Mouse (Mus musculus): ENCODE data around the gene Mrpl55. TPM values are rescaled to one million over a fixed set of nuclear protein-coding genes. Genes with fewer than 3 reads are reported as not detected.

Gene Mrpl55
- polyA plus RNA-seq, 1 experiment from 2014 or later = 99.6 TPM

DNA sequence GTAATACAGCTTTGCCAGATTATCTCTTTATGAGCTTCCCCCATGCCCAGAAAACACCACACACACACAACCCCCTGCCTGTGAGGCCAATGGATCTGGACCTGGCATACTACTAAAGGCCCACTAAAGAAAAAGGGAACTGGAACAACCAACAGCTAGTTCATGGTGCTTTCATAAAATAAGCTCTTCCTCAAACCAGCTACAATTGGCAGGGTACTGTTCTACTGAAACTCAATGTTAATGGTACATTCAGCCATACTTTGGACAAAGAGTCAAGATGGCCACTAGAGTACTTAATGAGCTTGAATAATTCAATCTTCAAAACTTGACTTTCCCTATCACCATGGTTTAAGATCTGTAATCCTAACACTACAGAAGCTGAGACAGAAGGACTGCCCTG, 19.3 kb downstream of the Mrpl55 start:
- Histone ChIP-seq H3K27me3 (no peaks in the 10 kb centered on the region), H3K4me2 (no peak overlapping the region), H3K27ac (no peak overlapping the region), H3K4me1 (peaks cover 71% of the 10 kb centered on the region), H3K9ac (no peak overlapping the region), H3K9me3 (replicated peaks) (no peaks in the 10 kb centered on the region), H3K4me3 (replicated peaks) (no peak overlapping the region), H3K36me3 (peaks cover 44% of the 10 kb centered on the region)
- ATAC-seq (replicated peaks; ENCODE audit: low FRiP score) = no peak

DNA sequence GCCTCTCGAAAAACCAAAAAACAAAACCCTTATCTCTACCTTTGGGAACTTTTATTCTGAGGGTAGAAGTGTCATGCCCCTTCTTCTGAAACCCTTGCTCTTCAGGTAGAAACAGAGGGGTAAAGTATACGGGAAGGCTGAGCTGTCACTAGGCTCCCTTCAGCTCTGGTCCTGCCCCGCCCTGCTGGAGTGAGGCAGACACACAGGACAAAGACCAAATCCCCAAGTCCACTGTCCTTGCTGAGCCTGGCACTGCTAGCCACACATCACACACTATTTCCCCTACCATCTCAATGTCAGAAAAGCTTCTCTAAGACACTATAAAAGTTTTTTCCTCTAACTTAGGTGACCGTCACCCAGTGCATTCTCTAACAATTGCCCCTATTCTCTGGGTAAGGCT, 20.0 kb downstream of the Mrpl55 start:
- Histone ChIP-seq H3K27me3 (no peaks in the 10 kb centered on the region), H3K9ac (no peak overlapping the region), H3K27ac (no peak overlapping the region), H3K9me3 (replicated peaks) (no peaks in the 10 kb centered on the region), H3K4me1 (peaks cover 69% of the 10 kb centered on the region), H3K4me2 (no peak overlapping the region), H3K36me3 (peaks cover 38% of the 10 kb centered on the region), H3K4me3 (replicated peaks) (no peak overlapping the region)
- ATAC-seq (replicated peaks; ENCODE audit: low FRiP score) = no peak
- WGBS = 89% methylated on average over 4 of the region's 4 CpGs

DNA sequence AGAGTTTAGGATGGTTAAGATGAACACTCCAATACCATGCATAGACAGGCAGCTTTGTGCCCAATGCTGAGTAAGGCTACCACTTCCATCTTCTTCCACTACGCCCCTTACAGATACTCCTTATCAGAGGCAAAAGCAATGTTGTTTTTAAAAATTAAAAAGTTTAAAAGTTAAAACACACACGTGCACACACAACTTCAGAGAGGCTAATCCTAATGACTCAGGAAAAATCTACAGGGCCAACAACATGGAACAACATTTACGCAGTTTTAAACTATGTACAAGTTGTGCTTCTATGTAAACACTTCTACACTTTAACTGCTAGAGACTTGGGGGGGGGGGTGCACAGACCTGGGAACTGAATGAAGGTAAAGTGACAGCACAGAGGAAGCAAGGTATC, 21.7 kb downstream of the Mrpl55 start:
- Histone ChIP-seq H3K4me1 (peaks cover 61% of the 10 kb centered on the region), H3K4me3 (replicated peaks) (no peak overlapping the region), H3K4me2 (no peak overlapping the region), H3K36me3 (peaks cover 26% of the 10 kb centered on the region), H3K27ac (no peak overlapping the region), H3K27me3 (no peaks in the 10 kb centered on the region), H3K9ac (no peak overlapping the region), H3K9me3 (replicated peaks) (no peaks in the 10 kb centered on the region)
- WGBS = 90% methylated on average over 3 of the region's 3 CpGs
- no peak for ATAC-seq (replicated peaks; ENCODE audit: low FRiP score)

DNA sequence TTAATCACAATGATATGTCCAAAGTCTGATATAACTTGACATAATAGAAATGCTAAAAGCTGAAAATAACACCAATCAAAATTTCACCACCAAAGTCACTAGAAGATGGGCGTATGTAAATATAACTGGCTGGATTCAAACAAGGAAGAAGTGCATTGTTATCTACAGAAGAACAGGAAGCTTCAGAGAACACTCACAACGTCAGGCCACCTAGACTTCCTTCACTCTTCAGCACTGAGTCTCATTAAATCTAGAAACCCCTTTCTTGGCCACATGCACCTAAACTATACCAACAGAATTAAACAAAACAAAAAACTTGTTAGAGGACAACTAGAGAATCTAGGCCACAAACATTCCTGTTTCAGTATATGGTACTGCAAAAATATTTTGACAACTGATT, 22.2 kb downstream of the Mrpl55 start:
- WGBS = 73% methylated on average over 2 of the region's 2 CpGs
- Histone ChIP-seq H3K4me1 (peaks cover 60% of the 10 kb centered on the region), H3K27me3 (no peaks in the 10 kb centered on the region), H3K9me3 (replicated peaks) (no peaks in the 10 kb centered on the region), H3K4me2 (no peak overlapping the region), H3K27ac (no peak overlapping the region), H3K36me3 (peaks cover 22% of the 10 kb centered on the region), H3K9ac (no peak overlapping the region), H3K4me3 (replicated peaks) (no peak overlapping the region)
- ATAC-seq (replicated peaks; ENCODE audit: low FRiP score) = no peak

DNA sequence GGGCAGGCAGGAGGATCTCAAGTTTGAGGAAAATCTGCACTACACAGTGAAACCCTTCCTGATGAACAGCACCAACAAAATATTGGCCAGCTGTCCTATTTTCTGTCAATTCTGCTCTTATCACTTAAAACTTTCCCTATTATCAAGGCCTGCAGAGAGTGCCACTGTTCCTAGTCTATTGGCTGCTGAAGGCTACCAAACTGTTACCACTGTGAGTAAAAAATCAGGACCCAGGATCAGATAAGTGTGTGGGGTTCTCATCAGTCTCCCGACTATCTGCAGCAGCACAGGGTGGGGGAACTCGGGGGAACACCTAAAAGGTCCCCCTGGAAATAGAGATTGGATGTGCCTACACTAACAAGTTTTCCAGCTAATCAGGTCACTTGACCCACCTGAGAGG, 22.9 kb downstream of the Mrpl55 start:
- Histone ChIP-seq H3K4me1 (peaks cover 58% of the 10 kb centered on the region), H3K9ac (no peak overlapping the region), H3K27me3 (no peaks in the 10 kb centered on the region), H3K36me3 (peaks cover 15% of the 10 kb centered on the region), H3K27ac (no peak overlapping the region), H3K4me3 (replicated peaks) (peak overlapping the region; percentile 5; the same call in 1 of the 2 replicates), H3K9me3 (replicated peaks) (no peaks in the 10 kb centered on the region), H3K4me2 (peak overlapping the region; percentile 72)
- WGBS = 66% methylated on average over 2 of the region's 2 CpGs
- no peak for ATAC-seq (replicated peaks; ENCODE audit: low FRiP score)

DNA sequence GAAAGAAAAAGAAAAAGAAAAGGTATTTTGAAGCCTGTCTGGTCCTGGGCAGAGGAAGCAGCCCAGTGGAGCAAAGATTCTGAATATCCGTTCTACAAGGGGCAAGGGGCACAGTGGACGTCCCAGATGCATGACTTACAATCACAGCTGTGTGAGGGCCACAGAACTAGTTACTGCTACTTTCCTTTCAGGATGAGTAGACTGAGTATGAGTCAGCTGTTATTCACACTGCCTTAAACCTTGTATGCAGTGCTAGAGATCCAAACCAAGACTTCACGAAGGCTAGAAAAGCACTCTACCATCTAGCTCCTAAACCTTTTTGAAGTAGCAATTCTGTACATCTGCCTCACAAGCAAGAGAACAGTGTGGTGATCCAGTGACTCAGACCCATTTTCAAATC, 24.0 kb downstream of the Mrpl55 start:
- WGBS = 29% methylated on average over 3 of the region's 3 CpGs
- 0 out of 2 replicates have a peak overlapping the region, but pooled peaks have one; percentile 33 for H3K27ac ChIP-seq

DNA sequence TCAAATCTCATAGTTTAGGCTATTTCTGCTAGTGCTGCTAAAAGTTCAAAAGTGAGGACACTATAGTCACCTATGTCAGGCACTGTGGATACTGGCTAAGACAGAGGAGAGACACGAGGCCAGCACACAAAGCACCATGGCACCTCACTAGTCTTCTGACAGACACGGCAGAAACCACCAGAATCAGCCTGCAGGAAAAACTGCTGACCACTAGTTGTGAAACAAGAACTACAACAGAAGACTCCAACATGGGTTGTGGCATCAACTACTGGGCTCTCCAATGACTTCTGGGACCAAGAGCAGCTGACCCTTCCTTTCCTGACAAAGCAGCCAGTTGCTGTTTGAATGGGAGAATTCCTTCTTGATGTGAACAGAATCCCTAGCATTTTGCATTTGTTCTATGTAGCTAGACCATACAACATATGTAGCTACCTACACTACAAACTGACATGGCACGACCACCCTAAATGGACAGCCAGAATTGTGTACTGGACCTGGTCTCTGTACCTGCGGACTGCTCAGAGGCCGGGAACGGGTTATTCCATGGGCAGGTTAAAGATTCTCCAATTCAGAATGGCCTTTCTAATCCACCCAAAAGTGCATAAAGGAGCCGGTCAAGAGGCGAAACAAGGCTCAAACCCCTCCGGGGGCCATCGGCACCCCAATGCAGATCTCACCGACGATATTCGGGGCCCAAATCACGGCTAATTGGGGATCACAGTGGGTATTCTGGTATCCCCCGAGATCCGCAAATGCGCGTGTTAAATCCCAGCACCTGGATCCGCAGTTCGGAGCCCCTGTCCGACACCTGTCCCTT, 24.7 kb downstream of the Mrpl55 start:
- peak overlapping the region; percentile 96 for H3K4me3 ChIP-seq (replicated peaks)
- H3K4me2 ChIP-seq = peak overlapping the region; percentile 72
- peak overlapping the region; percentile 98 for H3K27ac ChIP-seq
- no peaks in the 10 kb centered on the region for H3K27me3 ChIP-seq
- H3K36me3 ChIP-seq = peaks cover 11% of the 10 kb centered on the region
- no peak for ATAC-seq (replicated peaks; ENCODE audit: low FRiP score)
- H3K9ac ChIP-seq = peak overlapping the region; percentile 100
- peaks cover 47% of the 10 kb centered on the region for H3K4me1 ChIP-seq
- H3K9me3 ChIP-seq (replicated peaks) = no peaks in the 10 kb centered on the region
- 3% methylated on average over 21 of the region's 21 CpGs for WGBS

More for the DNA sequence above, 24.0 kb downstream of the Mrpl55 start:
- Histone ChIP-seq H3K9ac (peak overlapping the region; percentile 100; the same call in 1 of the 2 replicates), H3K9me3 (replicated peaks) (no peaks in the 10 kb centered on the region), H3K27me3 (no peaks in the 10 kb centered on the region), H3K4me3 (replicated peaks) (peak overlapping the region; percentile 96), H3K4me1 (peaks cover 48% of the 10 kb centered on the region), H3K36me3 (peaks cover 11% of the 10 kb centered on the region), H3K4me2 (peak overlapping the region; percentile 72)
- ATAC-seq (replicated peaks; ENCODE audit: low FRiP score) = no peak

DNA sequence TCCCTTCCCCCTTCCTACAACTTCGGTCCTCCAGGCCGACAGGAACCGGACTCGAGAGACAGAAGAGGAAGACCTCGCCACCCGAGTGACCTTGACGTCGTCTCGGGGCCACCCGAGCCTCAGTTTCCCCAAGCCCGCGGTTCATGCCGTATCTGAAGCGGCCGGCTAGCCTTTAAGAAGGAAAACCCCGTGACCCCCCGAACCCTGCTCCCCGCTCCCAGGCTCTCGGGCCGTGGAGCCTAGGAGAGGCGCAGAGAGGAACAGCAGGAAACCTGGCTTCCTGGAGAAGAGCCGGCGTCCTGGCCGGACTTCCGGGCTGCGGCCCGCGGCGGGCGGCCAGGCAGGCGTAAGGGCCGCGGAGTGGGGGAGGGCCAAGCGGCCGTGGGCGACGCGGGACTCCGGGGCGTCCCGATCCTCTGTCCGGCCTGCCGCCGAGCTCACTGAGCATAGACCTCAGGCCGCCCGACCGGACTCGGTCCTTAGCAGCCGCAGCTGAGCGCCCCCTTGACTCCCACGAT, 25.4 kb downstream of the Mrpl55 start:
- Histone ChIP-seq H3K9me3 (replicated peaks) (no peaks in the 10 kb centered on the region), H3K4me2 (peak overlapping the region; percentile 72), H3K27ac (peak overlapping the region; percentile 98), H3K4me1 (peaks cover 42% of the 10 kb centered on the region), H3K27me3 (no peaks in the 10 kb centered on the region), H3K36me3 (peaks cover 11% of the 10 kb centered on the region), H3K9ac (peak overlapping the region; percentile 100), H3K4me3 (replicated peaks) (peak overlapping the region; percentile 96)
- under 1% methylated on average over 47 of the region's 51 CpGs for WGBS
- ATAC-seq (replicated peaks; ENCODE audit: low FRiP score) = peak; percentile 84

DNA sequence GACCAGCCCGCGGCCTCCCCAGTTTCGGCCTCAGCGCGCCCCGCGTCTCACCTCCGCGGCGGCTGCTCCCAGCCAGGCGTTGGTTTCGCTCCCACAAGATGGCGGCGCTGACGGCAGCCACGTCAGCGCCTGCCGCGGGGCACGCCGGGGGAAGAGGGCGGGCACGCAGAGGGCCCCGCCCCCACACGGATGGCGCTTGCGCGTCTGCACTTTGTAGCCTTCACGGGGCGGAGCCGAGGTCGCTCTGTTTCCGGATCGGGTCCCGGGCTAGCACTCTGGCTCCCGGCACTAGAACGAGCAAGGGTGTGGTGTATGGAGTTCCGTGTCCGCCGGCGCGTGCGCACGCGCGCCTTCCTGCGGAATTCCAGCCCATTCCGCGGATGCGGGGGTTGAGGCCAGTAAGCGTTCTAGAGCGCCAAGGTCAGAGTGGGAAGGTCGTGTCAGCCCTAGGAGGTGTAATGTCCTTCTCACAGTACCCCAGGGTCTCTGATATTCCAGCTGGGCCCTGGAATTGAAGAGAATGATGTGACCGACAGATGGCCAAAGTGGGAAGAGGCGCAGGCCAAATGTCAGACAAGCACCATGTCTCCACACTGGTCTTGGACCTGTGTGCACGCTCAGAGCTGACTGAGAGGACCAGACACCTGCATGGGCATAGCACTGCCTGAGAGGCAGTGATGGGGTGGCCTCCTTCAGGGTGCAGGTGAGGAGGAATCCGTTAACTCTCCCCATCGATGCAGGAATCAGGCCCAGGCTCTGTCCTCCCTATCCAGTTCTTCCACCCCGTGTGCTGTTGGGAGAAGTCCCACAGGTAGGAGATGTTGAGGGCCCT, 26.1 kb downstream of the Mrpl55 start, which contains the start of gene Arf1:
Gene Arf1 (minus strand): TSS at position 149 of the 832 bp plus-strand sequence.
- Histone ChIP-seq H3K9ac (peak within 1 kb of the TSS; percentile 100), H3K27me3 (no peaks in the 10 kb centered on the region), H3K4me3 (replicated peaks) (peak within 1 kb of the TSS; percentile 96), H3K9me3 (replicated peaks) (no peaks in the 10 kb centered on the region), H3K4me2 (peak within 1 kb of the TSS; percentile 72), H3K27ac (peak within 1 kb of the TSS; percentile 98), H3K36me3 (peaks cover 7% of the 10 kb centered on the region), H3K4me1 (peaks cover 36% of the 10 kb centered on the region)
- WGBS = 4% methylated on average over 59 of the region's 59 CpGs
- ATAC-seq (replicated peaks; ENCODE audit: low FRiP score) = peak; percentile 97

DNA sequence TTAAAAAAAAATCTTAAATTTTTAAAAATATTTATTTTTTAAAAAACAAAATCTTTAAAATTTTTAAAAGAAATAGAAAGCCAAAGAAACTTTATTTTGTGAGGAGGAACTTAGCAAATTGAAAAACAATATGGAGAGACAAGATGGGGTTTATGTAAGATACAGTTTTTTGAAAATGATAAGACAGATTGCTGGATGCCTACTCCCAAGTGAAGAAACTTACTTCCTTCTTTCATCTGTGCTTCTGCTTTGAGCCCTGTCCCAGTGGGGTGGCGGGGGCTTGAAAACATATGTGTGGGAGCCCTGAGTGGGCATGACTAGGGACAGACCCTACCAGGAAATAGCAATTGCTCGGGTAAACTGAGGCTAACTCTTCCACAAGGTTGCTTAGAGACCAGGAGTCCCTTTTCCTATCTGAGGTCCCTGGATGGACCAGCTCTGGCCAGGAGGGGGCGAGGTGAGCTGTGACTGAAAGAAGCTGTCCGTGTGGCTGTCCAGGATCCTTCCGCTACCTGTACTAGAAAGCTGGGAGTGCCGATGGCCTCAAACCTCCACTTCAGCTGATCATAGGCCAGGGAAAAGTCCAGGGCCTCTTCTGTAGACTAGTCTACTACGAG, 28.0 kb downstream of the Mrpl55 start:
- no peaks in the 10 kb centered on the region for H3K27me3 ChIP-seq
- H3K4me3 ChIP-seq (replicated peaks) = no peak overlapping the region
- H3K4me2 ChIP-seq = no peak overlapping the region
- no peaks in the 10 kb centered on the region for H3K36me3 ChIP-seq
- 13% methylated on average over 7 of the region's 7 CpGs for WGBS
- no peak overlapping the region for H3K27ac ChIP-seq
- peaks cover 25% of the 10 kb centered on the region for H3K4me1 ChIP-seq
- no peak overlapping the region for H3K9ac ChIP-seq
- H3K9me3 ChIP-seq (replicated peaks) = no peaks in the 10 kb centered on the region
- ATAC-seq (replicated peaks; ENCODE audit: low FRiP score) = no peak

DNA sequence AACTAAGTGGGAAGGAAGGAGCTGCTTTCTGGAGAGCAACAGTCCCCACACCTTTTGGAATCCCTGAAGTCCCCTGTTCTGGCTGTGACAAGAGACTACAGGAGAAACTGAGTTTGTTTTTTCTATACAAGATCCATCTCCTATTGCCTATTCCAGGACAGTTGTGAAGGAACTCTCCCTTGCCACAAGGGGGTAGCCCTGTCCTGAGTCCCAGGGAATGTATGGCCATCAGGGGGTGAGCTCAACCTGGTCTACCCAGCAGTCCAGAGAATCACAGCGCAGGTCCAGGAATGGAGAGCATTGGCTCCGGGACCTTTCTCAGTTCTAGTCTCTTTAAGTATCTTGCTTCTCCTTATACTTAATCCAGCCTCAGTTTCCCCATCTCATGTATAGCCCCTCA, 30.5 kb downstream of the Mrpl55 start:
- Histone ChIP-seq H3K4me2 (no peak overlapping the region), H3K27me3 (no peaks in the 10 kb centered on the region), H3K4me1 (peaks cover 12% of the 10 kb centered on the region), H3K9ac (no peak overlapping the region), H3K9me3 (replicated peaks) (no peaks in the 10 kb centered on the region), H3K27ac (no peak overlapping the region), H3K36me3 (no peaks in the 10 kb centered on the region), H3K4me3 (replicated peaks) (no peak overlapping the region)
- 76% methylated on average over 2 of the region's 2 CpGs for WGBS
- ATAC-seq (replicated peaks; ENCODE audit: low FRiP score) = no peak

Measured in kidney, embryonic 15.5 days (tissue).